19 mouse cellular contexts compared by ENCODE assay signal in the genomic region with DNA sequence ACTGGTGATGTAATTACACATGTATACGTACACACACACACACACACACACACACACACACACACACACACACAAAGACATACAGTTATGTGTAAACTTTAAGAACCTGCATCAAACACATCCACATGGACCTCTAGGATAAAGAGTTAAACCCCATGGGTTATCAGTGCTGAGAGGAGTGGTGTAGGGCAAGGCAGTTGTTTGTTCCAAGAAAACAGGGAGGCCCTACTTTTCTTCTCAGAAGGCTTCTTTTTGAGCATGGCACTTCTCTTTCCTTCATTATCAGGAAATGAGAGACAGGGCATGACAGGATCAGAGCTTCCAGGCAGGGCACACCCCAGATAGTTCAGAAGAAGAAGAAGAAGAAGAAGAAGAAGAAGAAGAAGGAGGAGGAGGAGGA. TPM values are rescaled to one million over a fixed set of nuclear protein-coding genes. Genes with fewer than 3 reads are reported as not detected.
"Had no signal": no experiment of that assay in that cellular context is flagged by ENCODE, and none has a peak within 500 bp of the region (broad histone marks: within the 10 kb centered on the region; RNA-seq: fewer than 3 reads in every experiment).

No protein-coding gene starts in this region.

- H3K9me3 ChIP-seq: kidney, embryonic 15.5 days; limb, embryonic 15.5 days; megakaryocyte, embryonic 14.5 days; midbrain, embryonic 15.5 days; neural tube, embryonic 13.5 days had no signal

- H3K27me3 ChIP-seq: kidney, embryonic 15.5 days; limb, embryonic 15.5 days; megakaryocyte, embryonic 14.5 days; midbrain, embryonic 15.5 days; neural tube, embryonic 13.5 days had no signal

- H3K4me3 ChIP-seq: kidney, embryonic 15.5 days; limb, embryonic 15.5 days; megakaryocyte, embryonic 14.5 days; midbrain, embryonic 15.5 days; neural tube, embryonic 13.5 days had no signal

- ATAC-seq: midbrain, embryonic 15.5 days had no signal

- H3K27ac ChIP-seq: kidney, embryonic 15.5 days; limb, embryonic 15.5 days; macrophage; midbrain, embryonic 15.5 days; neural tube, embryonic 13.5 days had no signal

- H3K36me3 ChIP-seq: kidney, embryonic 15.5 days; limb, embryonic 15.5 days; midbrain, embryonic 15.5 days; neural tube, embryonic 13.5 days had no signal

- H3K9ac ChIP-seq: kidney, embryonic 15.5 days; limb, embryonic 15.5 days; lung, embryonic 14.5 days; midbrain, embryonic 15.5 days; neural tube, embryonic 13.5 days had no signal

- DNase-seq: kidney, adult 2 months; kidney, postnatal 25 days; lung, embryonic 14.5 days; lung, postnatal 14 days; right cerebral cortex, postnatal 25 days; thymus, postnatal 4 days had no signal

- H3K4me2 ChIP-seq: kidney, embryonic 15.5 days; limb, embryonic 15.5 days; lung, embryonic 14.5 days; midbrain, embryonic 11.5 days; midbrain, embryonic 15.5 days; neural tube, embryonic 13.5 days had no signal

- H3K4me1 ChIP-seq: kidney, embryonic 15.5 days; limb, embryonic 15.5 days; midbrain, embryonic 15.5 days; neural tube, embryonic 13.5 days had no signal

RNA-seq across cellular contexts. Expression of a gene that starts 13.6 kb away (rescaled TPM):
- total RNA-seq: layer of hippocampus, postnatal 25 days; left cerebral cortex, postnatal 25 days had no signal
- polyA plus RNA-seq: intestine, embryonic 14.5 days; limb, embryonic 11.5 days; limb, embryonic 15.5 days; lung, embryonic 14.5 days; macrophage; midbrain, embryonic 11.5 days; midbrain, embryonic 15.5 days; neural tube, embryonic 13.5 days; small intestine, adult 2 months had no signal

RNA-seq across cellular contexts. Expression of a gene that starts 14.7 kb away (rescaled TPM):
- total RNA-seq: layer of hippocampus, postnatal 25 days had no signal
- polyA plus RNA-seq: intestine, embryonic 14.5 days; kidney, embryonic 15.5 days; limb, embryonic 11.5 days; midbrain, embryonic 11.5 days; midbrain, embryonic 15.5 days; neural tube, embryonic 13.5 days had no signal

RNA-seq across cellular contexts. Expression of a gene that starts 40.1 kb away (rescaled TPM):
- total RNA-seq: layer of hippocampus, postnatal 25 days; left cerebral cortex, adult 8-10 months; left cerebral cortex, postnatal 25 days had no signal
- polyA plus RNA-seq: macrophage had no signal
